8 mouse cellular contexts compared by ENCODE assay signal in the genomic region with DNA sequence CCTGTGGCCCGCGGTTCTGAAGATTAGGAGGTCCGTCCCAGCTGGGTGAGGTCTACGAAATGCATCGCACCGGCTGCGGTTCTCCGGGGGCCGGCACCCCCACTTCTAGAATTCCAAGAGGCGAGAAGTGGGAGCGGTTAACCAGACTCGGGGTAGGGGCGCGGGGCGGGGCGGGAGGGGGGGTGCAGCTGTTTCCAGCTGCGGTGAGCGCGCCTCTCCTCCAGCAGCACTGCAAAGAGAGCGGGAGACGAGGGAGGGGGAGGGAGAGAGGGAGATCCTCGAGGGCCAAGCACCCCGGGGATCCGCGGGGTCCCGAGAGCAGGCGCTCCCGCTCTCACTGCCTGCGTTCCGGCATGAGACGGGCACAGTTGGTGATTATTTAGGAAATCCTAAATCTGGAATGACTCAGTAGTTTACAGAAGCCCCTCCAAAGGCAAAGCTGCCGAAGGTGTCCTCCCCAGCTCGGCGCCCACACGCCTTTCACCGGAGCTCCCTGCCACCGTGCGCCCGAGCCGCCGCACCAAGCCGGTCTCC.
DNase-seq lines count a peak whose midpoint lies in the region; ATAC-seq and TF ChIP-seq lines count a peak whose summit lies in the region.

No protein-coding gene starts in this region.

- no peak for TF ChIP-seq CTCF in testis, adult 2 months (IDR thresholded peaks at IDR 0.05; ENCODE audit: control insufficient read depth, insufficient read depth, insufficient replicate concordance, low read depth, low read length)

- TF ChIP-seq POLR2A in testis, adult 2 months (IDR thresholded peaks at IDR 0.05; ENCODE audit: control insufficient read depth, low read depth, low read length), result no peak

- no peaks in the 10 kb centered on the region; the same call in 1 of the 2 replicates for H3K27me3 ChIP-seq in testis, adult 2 months (ENCODE audit: control insufficient read depth, insufficient read depth, low read length)
- peaks cover 3% of the 10 kb centered on the region for H3K27me3 ChIP-seq in hindbrain, embryonic 14.5 days (ENCODE audit: control insufficient read depth, insufficient read depth, low read length)

- DNase-seq in cerebellum, adult 8-10 months, result no peak
- DNase-seq in testis, postnatal 14 days (ENCODE audit: low spot score), result no peak
- peak; percentile 49 for DNase-seq in hindbrain, embryonic 14.5 days (ENCODE audit: low spot score)
- DNase-seq in lung, postnatal 10 days, result peak; percentile 16
- no peak for DNase-seq in urinary bladder, postnatal 25 days (ENCODE audit: low spot score)
- no peak for DNase-seq in natural killer cell, adult 2 months (ENCODE audit: low spot score in 2 of 2)

- peak overlapping the region; percentile 73 for H3K4me3 ChIP-seq in testis, adult 2 months (ENCODE audit: control insufficient read depth, low read depth, low read length)
- peak overlapping the region; percentile 86 for H3K4me3 ChIP-seq in hindbrain, embryonic 14.5 days (replicated peaks; ENCODE audit: low read length)

- H3K4me2 ChIP-seq in hindbrain, embryonic 14.5 days (replicated peaks), result peak overlapping the region; percentile 92

- peaks cover 17% of the 10 kb centered on the region for H3K4me1 ChIP-seq in testis, adult 2 months (ENCODE audit: control insufficient read depth, insufficient read depth, low read length)
- 0 out of 2 replicates have a peak, but pooled peaks cover 5% of the 10 kb centered on the region for H3K4me1 ChIP-seq in hindbrain, embryonic 14.5 days (replicated peaks; ENCODE audit: control insufficient read depth, insufficient read depth, low read length)

- WGBS in hindbrain, embryonic 14.5 days, result 1% methylated on average over 41 of the region's 42 CpGs

- H3K27ac ChIP-seq in testis, adult 2 months (ENCODE audit: control insufficient read depth, insufficient read depth, low read depth, low read length), result no peak overlapping the region
- peak overlapping the region; percentile 91 for H3K27ac ChIP-seq in hindbrain, embryonic 14.5 days

- no peaks in the 10 kb centered on the region for H3K36me3 ChIP-seq in testis, adult 2 months (ENCODE audit: control insufficient read depth, insufficient read depth, low read length)
- H3K36me3 ChIP-seq in hindbrain, embryonic 14.5 days (replicated peaks; ENCODE audit: control insufficient read depth, insufficient read depth), result no peaks in the 10 kb centered on the region

- H3K9me3 ChIP-seq in hindbrain, embryonic 14.5 days (ENCODE audit: control insufficient read depth, low read length), result no peaks in the 10 kb centered on the region

- peak overlapping the region; percentile 91 for H3K9ac ChIP-seq in hindbrain, embryonic 14.5 days

- ATAC-seq in cerebellum, adult (ENCODE audit: insufficient number of reproducible peaks, low FRiP score, low TSS enrichment), result peak; percentile 28; the same call in 1 of the 2 replicates
- peak; percentile 62 for ATAC-seq in hindbrain, embryonic 14.5 days (ENCODE audit: low FRiP score)

Comparison
In these comparisons a context has a peak if more than half of its experiments do, and no peak if none do; other contexts are left out.
1. DNase-seq: peak in hindbrain, embryonic 14.5 days (single experiment) and lung, postnatal 10 days (single experiment); none in cerebellum, adult 8-10 months (single experiment), testis, postnatal 14 days (single experiment), urinary bladder, postnatal 25 days (single experiment) and natural killer cell, adult 2 months (0 of 2).